Mouse (Mus musculus): ENCODE data around the gene H2-T23. TPM values are rescaled to one million over a fixed set of nuclear protein-coding genes. Genes with fewer than 3 reads are reported as not detected.
"Not testable (repeated sequence)": the region's sequence is repeated elsewhere in the genome, so short reads cannot be mapped to it uniquely, and the experiment has no call there.

Gene H2-T23
- total RNA-seq (2017) = 431 and 448 TPM in 2 replicates

GRCm38 (mm10) chr17:36032351-36032875, at the start of gene H2-T23:
H2-T23 (minus strand) TSS chr17:36032855.
- peak; percentile 83 for ATAC-seq (ENCODE audit: extremely low read depth, insufficient number of reproducible peaks, low FRiP score, poor library complexity, severe bottlenecking)

DNA sequence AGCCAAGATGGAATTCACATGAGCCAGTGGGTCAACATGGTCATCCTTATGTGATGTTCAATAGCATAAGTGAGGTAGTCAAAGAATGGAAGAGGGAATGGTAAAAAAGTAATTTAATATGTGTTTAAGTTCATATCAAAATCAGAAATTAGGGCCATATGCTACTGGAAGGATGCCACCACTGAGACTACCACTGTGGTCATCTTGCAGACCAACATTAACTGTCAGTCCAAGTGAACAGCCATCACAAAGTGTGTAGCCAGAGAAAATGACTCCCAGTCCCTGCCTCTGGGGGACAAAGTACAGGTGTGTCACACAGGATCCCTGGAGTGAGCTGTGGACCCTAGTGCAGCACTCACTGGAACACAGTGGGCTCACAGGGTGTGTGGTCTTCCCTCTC, 49.2 kb upstream of the H2-T23 start:
- not testable (repeated sequence) for ATAC-seq (ENCODE audit: extremely low read depth, insufficient number of reproducible peaks, low FRiP score, poor library complexity, severe bottlenecking)

GRCm38 (mm10) chr17:36060829-36061228, 28.2 kb upstream of the H2-T23 start:
- ATAC-seq (ENCODE audit: extremely low read depth, insufficient number of reproducible peaks, low FRiP score, poor library complexity, severe bottlenecking) = peak; percentile 68

DNA sequence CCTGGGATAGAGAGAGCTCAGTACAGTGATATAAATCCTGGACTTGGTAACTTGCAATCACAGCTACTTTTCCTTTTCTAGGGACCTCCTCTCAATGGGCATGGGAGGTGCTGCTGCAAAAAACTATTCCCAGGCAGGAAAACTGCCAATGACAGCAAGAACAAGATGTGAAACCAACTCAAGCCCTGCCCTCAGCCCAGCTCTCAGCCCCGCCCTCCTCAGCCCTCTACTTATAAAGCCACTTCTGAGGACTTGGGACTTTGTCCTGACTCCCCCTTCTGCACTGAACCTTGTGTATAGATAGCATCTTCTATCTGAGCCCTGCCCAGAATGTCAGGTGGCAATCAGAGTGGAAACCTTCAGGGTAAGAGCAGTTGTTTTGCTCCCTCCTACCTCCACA, 25.7 kb upstream of the H2-T23 start, which contains the start of gene Gm11127:
Gm11127 (minus strand) TSS at position 10 of the 400 bp plus-strand sequence.
- ATAC-seq (ENCODE audit: extremely low read depth, insufficient number of reproducible peaks, low FRiP score, poor library complexity, severe bottlenecking) = not testable (repeated sequence)

DNA sequence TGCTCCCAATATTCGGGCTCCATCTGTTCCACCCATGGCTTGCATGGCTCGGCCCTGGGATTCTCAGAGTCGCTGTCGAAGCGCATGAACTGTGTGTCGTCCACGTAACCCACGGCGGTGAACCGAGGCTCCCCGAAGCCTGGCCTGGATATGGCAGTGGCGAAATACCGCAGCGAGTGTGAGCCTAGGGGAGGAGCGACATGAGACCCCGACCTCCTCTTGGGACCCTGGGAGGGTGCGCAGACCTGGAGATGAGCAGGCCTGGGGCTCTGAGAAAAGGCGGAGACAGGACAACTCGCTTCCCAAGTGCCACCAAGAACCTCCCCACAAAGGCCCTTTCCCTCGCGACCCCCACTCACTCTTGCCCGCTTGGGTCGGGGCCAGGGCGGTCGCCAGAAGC, 25.3 kb upstream of the H2-T23 start:
- not testable (repeated sequence) for ATAC-seq (ENCODE audit: extremely low read depth, insufficient number of reproducible peaks, low FRiP score, poor library complexity, severe bottlenecking)

DNA sequence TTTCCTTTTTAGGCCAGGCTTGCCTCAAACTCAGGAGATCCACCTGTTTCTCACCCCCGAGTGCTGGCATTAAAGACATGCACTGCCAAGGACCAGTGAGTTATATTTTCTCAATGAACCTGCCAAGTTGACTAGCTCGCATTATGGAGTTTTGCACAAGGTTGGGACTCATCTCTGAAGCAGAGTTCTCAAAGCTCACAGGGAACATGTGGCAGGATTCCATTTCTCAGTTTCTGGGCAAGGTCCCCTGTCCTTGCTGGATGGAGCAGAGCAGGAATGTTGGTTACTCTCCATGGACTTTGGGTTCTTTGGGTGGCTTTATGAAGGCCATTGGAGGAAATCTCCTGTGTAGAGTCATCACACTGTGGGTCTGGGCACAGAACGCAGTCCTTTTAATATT, 10.6 kb upstream of the H2-T23 start:
- no peak for ATAC-seq (ENCODE audit: extremely low read depth, insufficient number of reproducible peaks, low FRiP score, poor library complexity, severe bottlenecking)

- peak; percentile 93 for ATAC-seq (ENCODE audit: extremely low read depth, insufficient number of reproducible peaks, low FRiP score, poor library complexity, severe bottlenecking)
Observed at GRCm38 (mm10) chr17:36042610-36043169, 10.0 kb upstream of the H2-T23 start, which contains the start of the genes H2-T22 and Gm6034. H2-T22 (minus strand) TSS chr17:36042747. Gm6034 (plus strand) TSS chr17:36042961.

DNA sequence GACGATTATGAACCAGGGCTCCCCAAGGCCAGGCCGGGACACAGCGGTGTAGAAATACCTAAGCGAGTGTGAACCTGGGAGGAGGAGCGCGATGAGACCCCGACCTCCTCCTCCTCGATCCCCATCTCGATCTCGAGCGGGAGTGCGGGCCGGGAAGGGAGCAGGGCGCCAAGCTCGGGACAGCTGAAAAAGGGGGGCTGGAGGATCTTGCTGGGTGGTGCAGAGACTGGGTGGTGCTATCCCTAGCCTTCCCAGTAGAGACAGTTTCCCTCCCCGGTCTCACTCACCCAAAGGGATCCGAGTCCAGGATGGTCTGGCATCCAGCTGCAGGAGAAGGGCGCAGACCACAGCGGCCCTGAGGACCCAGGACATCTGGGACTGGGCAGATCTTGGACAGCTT, 9.4 kb upstream of the H2-T23 start:
- ATAC-seq (ENCODE audit: extremely low read depth, insufficient number of reproducible peaks, low FRiP score, poor library complexity, severe bottlenecking) = not testable (repeated sequence)

DNA sequence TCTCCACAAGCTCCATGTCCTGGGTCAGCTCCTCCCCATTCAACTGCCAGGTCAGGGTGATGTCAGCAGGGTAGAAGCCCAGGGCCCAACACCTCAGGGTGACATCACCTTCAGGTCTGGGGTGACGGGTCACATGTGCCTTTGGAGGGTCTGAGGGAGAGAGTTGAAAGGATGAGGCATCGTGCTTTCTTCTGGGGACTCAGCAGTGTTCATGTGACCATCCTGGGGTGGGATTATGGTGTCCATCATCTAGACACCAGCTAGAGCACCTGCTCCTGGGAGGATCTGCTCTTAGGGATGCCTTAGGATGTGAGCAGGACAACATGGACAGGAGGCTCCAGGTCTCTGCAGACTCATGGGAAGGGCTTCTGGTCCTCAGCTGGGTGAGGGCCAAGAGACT, 7.9 kb upstream of the H2-T23 start:
- not testable (repeated sequence) for ATAC-seq (ENCODE audit: extremely low read depth, insufficient number of reproducible peaks, low FRiP score, poor library complexity, severe bottlenecking)

DNA sequence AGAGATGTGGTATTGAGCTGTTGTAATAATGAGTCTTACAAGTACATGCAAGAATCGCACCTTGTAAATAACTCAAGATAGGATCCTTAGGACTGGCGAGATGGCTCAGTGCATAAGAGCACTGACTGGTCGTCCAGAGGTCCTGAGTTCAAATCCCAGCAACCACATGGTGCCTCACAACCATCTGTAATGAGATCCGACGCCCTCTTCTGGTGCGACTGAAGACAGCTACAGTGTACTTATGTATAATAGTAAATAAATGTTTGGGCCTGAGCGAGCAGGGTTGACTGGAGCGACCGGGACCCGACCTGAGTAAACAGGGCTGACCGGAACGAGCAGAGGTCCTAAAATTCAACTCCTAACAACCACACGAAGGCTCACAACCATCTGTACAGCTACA, 3.5 kb upstream of the H2-T23 start:
- not testable (repeated sequence) for ATAC-seq (ENCODE audit: extremely low read depth, insufficient number of reproducible peaks, low FRiP score, poor library complexity, severe bottlenecking)

- ATAC-seq (ENCODE audit: extremely low read depth, insufficient number of reproducible peaks, low FRiP score, poor library complexity, severe bottlenecking) = peak; percentile 59
Observed at GRCm38 (mm10) chr17:36035010-36035638, 2.5 kb upstream of the H2-T23 start.

GRCm38 (mm10) chr17:36034524-36034923, 1.9 kb upstream of the H2-T23 start:
- not testable (repeated sequence) for ATAC-seq (ENCODE audit: extremely low read depth, insufficient number of reproducible peaks, low FRiP score, poor library complexity, severe bottlenecking)

GRCm38 (mm10) chr17:36031583-36032331, 898 bp downstream of the H2-T23 start:
- ATAC-seq (ENCODE audit: extremely low read depth, insufficient number of reproducible peaks, low FRiP score, poor library complexity, severe bottlenecking) = peak; percentile 77

GRCm38 (mm10) chr17:36030703-36031582, 1.7 kb downstream of the H2-T23 start:
- ATAC-seq (ENCODE audit: extremely low read depth, insufficient number of reproducible peaks, low FRiP score, poor library complexity, severe bottlenecking) = not testable (repeated sequence)

DNA sequence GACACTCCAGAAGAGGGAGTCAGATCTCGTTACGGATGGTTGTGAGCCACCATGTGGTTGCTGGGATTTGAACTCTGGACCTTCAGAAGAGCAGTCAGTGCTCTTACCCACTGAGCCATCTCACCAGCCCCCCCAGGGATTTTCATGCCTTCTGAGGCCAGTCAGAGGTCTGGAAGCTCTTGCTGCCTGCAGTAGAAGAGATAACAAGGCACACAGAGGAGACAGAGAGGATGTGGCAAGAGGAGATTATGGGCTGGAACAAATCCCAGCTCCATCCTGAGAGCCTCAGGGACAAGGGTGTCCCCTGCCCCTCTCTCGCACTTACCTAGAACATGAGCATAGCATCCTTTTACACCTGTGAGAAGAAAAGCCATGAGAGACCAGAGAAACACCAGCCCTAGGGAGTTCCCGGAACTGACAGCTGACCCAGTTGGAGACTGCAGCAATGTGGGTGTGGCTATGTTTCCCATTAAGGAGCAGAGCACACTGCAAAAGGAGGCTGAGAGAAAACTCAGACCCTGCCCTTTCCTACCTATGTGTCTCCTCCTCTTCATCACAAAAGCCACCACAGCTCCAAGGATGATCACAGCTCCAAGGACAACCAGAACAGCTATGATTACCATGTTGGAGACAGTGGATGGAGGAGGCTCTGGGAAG, 2.5 kb downstream of the H2-T23 start:
- not testable (repeated sequence) for ATAC-seq (ENCODE audit: extremely low read depth, insufficient number of reproducible peaks, low FRiP score, poor library complexity, severe bottlenecking)

- ATAC-seq (ENCODE audit: extremely low read depth, insufficient number of reproducible peaks, low FRiP score, poor library complexity, severe bottlenecking) = no peak
Observed at GRCm38 (mm10) chr17:36028879-36029619, 3.6 kb downstream of the H2-T23 start.

- ATAC-seq (ENCODE audit: extremely low read depth, insufficient number of reproducible peaks, low FRiP score, poor library complexity, severe bottlenecking) = no peak
Observed at GRCm38 (mm10) chr17:36027663-36028062, 5.0 kb downstream of the H2-T23 start.

DNA sequence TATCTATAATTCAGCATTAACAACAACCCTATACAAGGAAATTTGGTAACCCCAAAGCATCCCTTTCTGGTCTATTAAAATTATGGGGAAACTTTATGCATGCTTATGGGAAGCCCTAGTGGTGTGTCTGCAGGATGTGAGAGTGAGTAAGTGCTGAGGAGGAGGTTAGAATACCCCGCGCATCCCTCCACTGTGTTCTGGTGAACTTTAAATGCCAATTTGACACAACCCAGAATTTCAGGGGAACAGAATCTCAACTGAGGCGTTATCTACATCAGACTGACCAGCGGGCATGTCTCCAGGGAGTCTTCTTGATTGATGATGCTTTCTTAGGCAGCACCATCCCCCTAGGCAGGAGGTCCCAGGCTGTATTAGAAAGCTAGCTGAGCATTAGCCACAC, 6.8 kb downstream of the H2-T23 start:
- ATAC-seq (ENCODE audit: extremely low read depth, insufficient number of reproducible peaks, low FRiP score, poor library complexity, severe bottlenecking) = no peak

Data from neutrophil, adult 5-6 weeks (primary cell).